Mouse (Mus musculus) hindbrain, embryonic 12.5 days (tissue): ENCODE measurements at regions not wholly inside any gene's neighbourhood (a gene's known extent, or its start where the extent isn't known, plus 50 kb on each side); places are given as distances from the start of the nearest gene placed in this dataset.

Source experiments
- ATAC-seq: fragments of 200-750 bp; cut with Nextera tagmentation; 2 replicates; pipeline ENCODE4 v1.8.0; 2017; ENCODE audit warnings: moderate TSS enrichment; ENCODE audit not compliant: low FRiP score
- H3K27ac ChIP-seq: fragments of 300-500 bp; sonication (generic); 2 replicates; pipeline ENCODE4 v1.5.1; 2016; ENCODE audit warnings: mild to moderate bottlenecking
- H3K27me3 ChIP-seq: fragments of 300-500 bp; sonication (generic); 2 replicates; pipeline ENCODE4 v1.6.1; 2016; ENCODE audit warnings: mild to moderate bottlenecking
- H3K36me3 ChIP-seq: fragments of 300-500 bp; sonication (generic); 2 replicates; pipeline ENCODE4 v1.6.1; 2016; ENCODE audit warnings: mild to moderate bottlenecking
- H3K4me1 ChIP-seq: fragments of 300-500 bp; sonication (generic); 2 replicates; pipeline ENCODE4 v1.6.1; 2016
- H3K4me2 ChIP-seq: fragments of 300-500 bp; sonication (generic); replicated peaks from 2 replicates; pipeline ENCODE4 v1.6.1; 2016; ENCODE audit warnings: mild to moderate bottlenecking
- H3K4me3 ChIP-seq: fragments of 300-500 bp; sonication (generic); 2 replicates; pipeline ENCODE4 v1.5.1; 2016; ENCODE audit warnings: mild to moderate bottlenecking
- H3K9ac ChIP-seq: fragments of 300-500 bp; sonication (generic); 2 replicates; pipeline ENCODE4 v1.6.1; 2016; ENCODE audit warnings: mild to moderate bottlenecking, moderate library complexity
- H3K9me3 ChIP-seq: fragments of 300-500 bp; sonication (generic); replicated peaks from 2 replicates; pipeline ENCODE4 v1.6.1; 2016; ENCODE audit warnings: mild to moderate bottlenecking
- WGBS: fragments of 180-500 bp; shearing (Covaris S2); methylation state at CpG from one replicate; pipeline ENCODE4 v1.1.7; 2016; 5-methylcytosine and 5-hydroxymethylcytosine counted together

DNA sequence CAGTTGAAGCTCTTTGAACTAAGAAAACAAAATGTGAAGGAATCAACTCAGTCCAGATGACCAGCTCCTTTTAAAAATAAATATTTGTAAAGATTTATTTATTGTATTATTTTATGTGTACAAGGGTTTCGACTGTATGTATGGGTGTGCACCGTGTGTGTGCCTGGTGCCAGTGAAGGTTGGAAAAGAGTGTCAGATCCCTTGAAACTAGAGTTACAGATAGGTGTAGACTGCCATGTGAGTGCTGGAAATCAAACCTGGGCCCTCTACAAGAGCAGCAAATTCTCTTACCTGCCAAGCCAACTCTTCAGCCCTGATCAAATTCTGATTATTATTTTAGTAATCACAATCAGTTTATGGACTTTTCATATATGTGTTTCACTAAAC, 140.2 kb upstream of the Gm12728 start:
- no peaks in the 10 kb centered on the region for H3K36me3 ChIP-seq
- no peak overlapping the region for H3K4me3 ChIP-seq
- H3K27ac ChIP-seq, result peak overlapping the region; percentile 44
- H3K4me1 ChIP-seq, result peaks cover 10% of the 10 kb centered on the region
- no peaks in the 10 kb centered on the region for H3K9me3 ChIP-seq
- peak; percentile 45; the same call in 1 of the 2 replicates for ATAC-seq
- no peaks in the 10 kb centered on the region for H3K27me3 ChIP-seq
- H3K4me2 ChIP-seq, result no peak overlapping the region
- no peak overlapping the region for H3K9ac ChIP-seq
- WGBS, result 68% methylated on average over 2 of the region's 2 CpGs

DNA sequence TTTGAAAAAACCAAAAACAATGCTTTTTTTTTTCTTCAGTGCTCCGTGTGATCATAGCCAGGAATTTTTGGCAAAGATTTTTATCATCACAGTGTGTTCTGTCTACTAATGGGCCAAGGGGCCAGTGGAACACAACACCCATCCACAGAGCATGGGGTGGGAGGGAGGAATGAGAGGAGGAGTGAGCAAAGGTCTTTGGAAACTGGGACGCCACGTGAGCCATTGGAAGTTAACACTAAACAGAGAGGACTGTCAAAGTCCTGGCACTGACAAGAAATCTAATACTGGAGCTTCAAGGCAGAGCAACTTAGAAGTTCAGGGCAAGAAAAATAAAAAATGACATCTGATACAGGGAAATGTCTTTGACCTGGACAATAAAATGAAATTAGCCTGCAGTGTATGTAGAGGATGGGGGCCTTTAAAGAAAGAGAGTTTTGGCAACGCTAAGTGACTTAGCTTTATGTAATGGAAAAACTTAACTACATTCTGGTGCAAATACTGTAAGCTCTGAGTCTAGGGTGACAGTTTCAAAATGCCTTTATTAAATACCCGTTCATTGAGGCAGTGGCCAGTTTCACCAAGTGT, 133.5 kb upstream of the Gm12728 start:
- Histone ChIP-seq H3K9ac (no peak overlapping the region), H3K27me3 (no peaks in the 10 kb centered on the region), H3K4me1 (no peaks in the 10 kb centered on the region), H3K9me3 (no peaks in the 10 kb centered on the region), H3K4me2 (no peak overlapping the region), H3K36me3 (no peaks in the 10 kb centered on the region), H3K27ac (no peak overlapping the region), H3K4me3 (no peak overlapping the region)
- 70% methylated on average over 5 of the region's 5 CpGs for WGBS
- no peak for ATAC-seq

GRCm38 (mm10) chr4:105658581-105658980, 131.1 kb upstream of the Gm12728 start:
- no peaks in the 10 kb centered on the region for H3K36me3 ChIP-seq
- H3K9me3 ChIP-seq, result no peaks in the 10 kb centered on the region
- no peak overlapping the region for H3K4me3 ChIP-seq
- no peak overlapping the region for H3K4me2 ChIP-seq
- H3K27ac ChIP-seq, result no peak overlapping the region
- no peaks in the 10 kb centered on the region for H3K4me1 ChIP-seq
- no peaks in the 10 kb centered on the region for H3K27me3 ChIP-seq
- no peak overlapping the region for H3K9ac ChIP-seq
- ATAC-seq, result no peak
- WGBS, result 69% methylated on average over 3 of the region's 3 CpGs

DNA sequence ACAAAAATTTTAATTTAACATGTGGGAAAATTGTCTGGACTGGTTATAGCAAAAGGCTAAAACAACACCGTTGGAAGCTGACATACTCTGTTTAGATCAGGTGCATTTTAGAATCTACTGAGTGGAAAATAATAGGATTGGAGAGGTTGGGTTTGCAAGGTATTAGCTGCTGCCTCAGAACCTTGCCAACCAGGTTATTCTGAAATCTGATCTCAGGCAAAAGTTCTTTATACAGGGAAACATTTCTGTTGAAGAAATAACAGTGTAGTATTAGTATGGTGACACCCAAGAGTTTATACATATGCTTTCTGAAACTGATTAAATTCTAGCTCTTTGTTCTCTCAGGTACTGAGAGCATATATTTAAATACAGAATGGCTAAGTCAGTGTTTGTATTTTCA, 113.0 kb upstream of the Gm12728 start:
- H3K9ac ChIP-seq, result no peak overlapping the region
- no peaks in the 10 kb centered on the region for H3K4me1 ChIP-seq
- H3K4me3 ChIP-seq, result no peak overlapping the region
- no peak for ATAC-seq
- no peak overlapping the region for H3K27ac ChIP-seq
- no peak overlapping the region for H3K4me2 ChIP-seq
- H3K27me3 ChIP-seq, result no peaks in the 10 kb centered on the region
- WGBS, result 83% methylated on average over 1 of the region's 1 CpGs
- no peaks in the 10 kb centered on the region for H3K36me3 ChIP-seq
- 0 out of 2 replicates have a peak, but pooled peaks cover 4% of the 10 kb centered on the region for H3K9me3 ChIP-seq

DNA sequence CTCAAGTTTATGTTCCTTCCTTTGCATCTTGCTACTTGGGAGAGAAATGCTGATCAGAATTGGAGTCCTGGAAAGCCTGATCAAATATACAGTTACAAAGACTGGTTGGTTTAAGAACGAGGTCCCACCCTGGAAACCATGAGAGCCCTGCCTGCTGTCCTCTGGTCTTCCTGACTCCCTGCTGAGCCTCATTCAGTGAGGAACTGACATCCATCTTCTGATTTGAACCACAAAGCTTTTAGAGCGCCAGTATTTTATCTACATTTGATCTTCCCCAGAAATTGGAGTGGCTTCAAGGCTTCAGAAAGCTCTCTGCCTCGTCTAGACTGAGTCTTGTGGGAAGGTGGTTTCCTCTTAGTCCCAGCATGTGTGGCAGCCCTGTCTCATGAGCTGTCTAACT, 99.0 kb upstream of the Gm12728 start:
- no peaks in the 10 kb centered on the region for H3K4me1 ChIP-seq
- no peaks in the 10 kb centered on the region for H3K9me3 ChIP-seq
- no peak overlapping the region for H3K4me2 ChIP-seq
- H3K27me3 ChIP-seq, result no peaks in the 10 kb centered on the region
- WGBS, result 52% methylated on average over 3 of the region's 3 CpGs
- ATAC-seq, result no peak
- no peak overlapping the region for H3K27ac ChIP-seq
- no peak overlapping the region for H3K4me3 ChIP-seq
- H3K36me3 ChIP-seq, result no peaks in the 10 kb centered on the region
- no peak overlapping the region for H3K9ac ChIP-seq

DNA sequence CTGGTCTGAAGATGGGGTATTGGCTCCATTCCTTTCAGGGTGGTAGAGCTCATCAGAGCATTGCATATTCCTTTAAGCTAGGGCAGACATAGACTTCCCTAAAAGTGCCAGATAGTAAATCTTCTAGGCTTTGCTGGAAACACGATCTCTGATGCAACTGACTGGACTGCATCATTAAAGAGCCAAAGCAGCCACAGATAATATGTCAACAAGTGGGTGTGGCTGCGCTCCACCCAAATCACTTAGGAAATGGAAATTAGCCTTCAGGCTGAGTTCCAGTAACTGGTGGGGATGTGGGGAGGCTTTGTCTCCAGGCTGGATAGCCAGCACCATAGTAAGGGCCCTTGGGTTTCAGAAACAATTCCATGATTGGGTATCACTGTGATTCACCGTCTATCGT, 97.3 kb upstream of the Gm12728 start:
- WGBS, result 88% methylated on average over 4 of the region's 4 CpGs

DNA sequence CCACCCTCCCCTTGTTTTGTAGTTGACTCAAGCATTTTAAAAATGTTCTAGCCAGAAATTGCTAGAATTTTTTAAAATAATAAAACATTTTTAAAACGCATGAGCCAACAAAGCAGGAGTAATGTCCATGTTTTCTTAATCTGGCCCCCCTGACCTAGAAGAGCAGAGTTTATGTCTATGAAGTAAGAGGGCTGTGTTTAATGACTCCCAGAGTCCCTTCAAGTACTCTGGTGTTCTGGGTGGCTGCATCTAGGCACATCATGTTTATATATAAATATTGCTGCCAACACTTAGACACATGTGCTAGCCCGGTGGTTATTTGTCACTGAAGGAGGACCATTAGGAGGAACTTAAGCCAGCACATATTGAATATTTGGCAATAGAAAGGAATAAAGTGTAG, 93.8 kb upstream of the Gm12728 start:
- no peaks in the 10 kb centered on the region for H3K36me3 ChIP-seq
- ATAC-seq, result no peak
- H3K27me3 ChIP-seq, result no peaks in the 10 kb centered on the region
- 84% methylated on average over 2 of the region's 2 CpGs for WGBS
- H3K27ac ChIP-seq, result no peak overlapping the region
- no peak overlapping the region for H3K9ac ChIP-seq
- H3K9me3 ChIP-seq, result no peaks in the 10 kb centered on the region
- H3K4me3 ChIP-seq, result no peak overlapping the region
- H3K4me2 ChIP-seq, result no peak overlapping the region
- H3K4me1 ChIP-seq, result no peaks in the 10 kb centered on the region

More for the DNA sequence above, 97.3 kb upstream of the Gm12728 start:
- Histone ChIP-seq H3K36me3 (no peaks in the 10 kb centered on the region), H3K4me2 (no peak overlapping the region), H3K4me3 (no peak overlapping the region), H3K9me3 (no peaks in the 10 kb centered on the region), H3K9ac (no peak overlapping the region), H3K27ac (no peak overlapping the region), H3K4me1 (no peaks in the 10 kb centered on the region), H3K27me3 (no peaks in the 10 kb centered on the region)
- no peak for ATAC-seq

- Histone ChIP-seq H3K4me1 (0 out of 2 replicates have a peak, but pooled peaks cover 1% of the 10 kb centered on the region), H3K27ac (no peak overlapping the region), H3K36me3 (no peaks in the 10 kb centered on the region), H3K9me3 (no peaks in the 10 kb centered on the region), H3K4me2 (no peak overlapping the region), H3K9ac (no peak overlapping the region), H3K27me3 (no peaks in the 10 kb centered on the region), H3K4me3 (no peak overlapping the region)
- 85% methylated on average over 4 of the region's 4 CpGs for WGBS
- ATAC-seq, result no peak
Measured at GRCm38 (mm10) chr4:105697123-105697522, 92.5 kb upstream of the Gm12728 start.

DNA sequence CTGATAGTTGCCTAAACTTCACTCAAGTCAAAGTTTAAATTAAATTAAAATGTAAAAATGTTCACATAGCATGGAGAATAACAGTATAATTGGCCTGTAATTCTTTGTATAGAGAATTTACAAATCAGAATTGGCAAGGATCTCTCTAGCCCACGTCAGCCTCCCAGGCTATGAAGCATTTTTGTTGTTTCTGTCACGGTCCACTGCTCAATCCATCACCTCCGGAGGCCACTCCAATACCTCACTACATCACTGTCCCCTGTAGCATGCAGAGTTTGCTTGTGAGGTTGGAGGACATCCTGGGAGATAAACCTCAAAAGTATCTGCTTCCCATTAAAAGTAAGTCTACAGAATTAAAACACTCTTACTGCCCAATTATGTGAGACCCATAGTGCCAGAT, 87.6 kb upstream of the Gm12728 start:
- Histone ChIP-seq H3K4me3 (no peak overlapping the region), H3K4me2 (no peak overlapping the region), H3K36me3 (no peaks in the 10 kb centered on the region), H3K4me1 (0 out of 2 replicates have a peak, but pooled peaks cover 5% of the 10 kb centered on the region), H3K27ac (no peak overlapping the region), H3K9me3 (no peaks in the 10 kb centered on the region), H3K27me3 (no peaks in the 10 kb centered on the region), H3K9ac (no peak overlapping the region)
- WGBS, result 48% methylated on average over 3 of the region's 3 CpGs
- no peak for ATAC-seq

DNA sequence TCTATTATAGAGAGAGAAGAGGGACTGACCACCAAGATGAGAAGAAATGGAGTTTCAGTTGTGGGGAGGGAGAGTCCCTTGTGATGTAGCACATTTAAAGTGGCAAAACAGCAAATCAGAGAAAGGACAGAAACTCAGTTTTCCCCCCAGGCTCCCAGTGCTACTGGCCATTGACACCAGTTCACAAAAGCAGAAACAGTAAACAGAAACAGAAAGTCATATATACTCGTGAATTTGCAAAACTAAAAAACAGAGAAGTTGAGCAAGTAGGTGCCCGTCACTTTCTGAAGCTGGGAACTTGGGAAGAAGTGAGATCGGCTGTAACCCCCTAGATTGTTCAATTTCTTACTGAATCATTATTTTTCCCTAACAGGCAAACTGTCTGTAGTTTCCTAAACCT, 86.3 kb upstream of the Gm12728 start:
- H3K9ac ChIP-seq, result no peak overlapping the region
- H3K27ac ChIP-seq, result no peak overlapping the region
- H3K4me1 ChIP-seq, result 0 out of 2 replicates have a peak, but pooled peaks cover 5% of the 10 kb centered on the region
- ATAC-seq, result no peak
- no peak overlapping the region for H3K4me2 ChIP-seq
- H3K36me3 ChIP-seq, result no peaks in the 10 kb centered on the region
- H3K27me3 ChIP-seq, result no peaks in the 10 kb centered on the region
- H3K4me3 ChIP-seq, result no peak overlapping the region
- WGBS, result 90% methylated on average over 3 of the region's 3 CpGs
- no peaks in the 10 kb centered on the region for H3K9me3 ChIP-seq

DNA sequence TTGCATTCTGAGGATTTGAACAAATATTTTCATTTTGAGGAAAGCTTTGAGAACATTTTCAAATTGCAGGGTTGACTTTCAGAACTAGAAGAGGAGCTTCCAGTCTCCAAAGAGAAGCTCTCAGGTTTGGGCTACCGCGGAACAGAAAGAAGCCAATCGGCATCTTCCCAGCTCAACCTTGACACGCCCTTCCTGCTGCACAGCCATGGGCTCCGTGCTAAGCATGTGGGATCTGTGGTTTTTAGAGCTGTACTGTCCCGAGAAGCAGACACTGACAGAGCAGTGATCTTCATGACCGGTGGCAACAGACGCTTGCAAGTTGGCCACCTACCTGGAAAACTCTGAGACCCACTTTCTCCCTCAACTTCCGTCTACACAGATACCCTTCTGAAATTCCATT, 85.4 kb upstream of the Gm12728 start:
- Histone ChIP-seq H3K4me3 (no peak overlapping the region), H3K4me2 (no peak overlapping the region), H3K4me1 (0 out of 2 replicates have a peak, but pooled peaks cover 5% of the 10 kb centered on the region), H3K27me3 (no peaks in the 10 kb centered on the region), H3K27ac (no peak overlapping the region), H3K9ac (no peak overlapping the region), H3K9me3 (no peaks in the 10 kb centered on the region), H3K36me3 (no peaks in the 10 kb centered on the region)
- no peak for ATAC-seq
- 88% methylated on average over 9 of the region's 9 CpGs for WGBS

- H3K36me3 ChIP-seq, result no peaks in the 10 kb centered on the region
- H3K9me3 ChIP-seq, result no peaks in the 10 kb centered on the region
- 0 out of 2 replicates have a peak, but pooled peaks cover 5% of the 10 kb centered on the region for H3K4me1 ChIP-seq
- no peak overlapping the region for H3K27ac ChIP-seq
- no peak overlapping the region for H3K4me3 ChIP-seq
- 56% methylated on average over 6 of the region's 6 CpGs for WGBS
- H3K27me3 ChIP-seq, result no peaks in the 10 kb centered on the region
- no peak overlapping the region for H3K9ac ChIP-seq
- H3K4me2 ChIP-seq, result no peak overlapping the region
- ATAC-seq, result no peak
Measured at GRCm38 (mm10) chr4:105705996-105706395, 83.7 kb upstream of the Gm12728 start.

DNA sequence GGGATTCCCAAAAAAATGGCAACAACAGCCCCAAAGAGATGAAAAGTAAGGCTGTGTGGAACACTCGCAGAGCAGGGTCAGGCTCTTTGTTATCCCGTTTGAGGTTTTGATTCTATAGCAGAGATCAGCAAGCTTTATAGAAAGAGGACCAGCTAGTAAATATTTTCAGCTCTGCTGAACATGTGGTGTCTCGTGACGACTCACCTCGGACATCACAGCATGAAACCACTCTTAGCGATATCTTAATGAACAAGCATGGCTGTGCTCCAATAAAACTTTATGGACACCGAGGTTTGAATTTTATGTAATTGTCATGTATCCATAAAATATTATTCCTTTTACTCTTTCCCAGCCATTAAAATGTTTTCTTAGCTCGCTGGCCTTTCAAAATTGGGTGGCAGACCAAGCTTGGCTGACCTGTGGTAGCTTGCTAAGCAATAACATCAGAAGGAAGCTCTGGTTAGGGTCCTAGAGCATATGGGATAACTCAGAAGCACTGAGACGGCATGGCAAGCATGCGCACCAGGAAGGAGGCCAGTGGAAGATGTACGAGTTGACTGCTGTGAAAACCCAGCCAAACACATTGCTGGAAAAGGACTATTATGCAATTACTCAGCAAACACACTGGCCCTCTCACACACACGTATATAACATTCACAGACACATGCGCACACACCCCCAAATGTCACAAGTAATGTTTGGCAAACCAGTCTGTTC, 81.4 kb upstream of the Gm12728 start:
- no peaks in the 10 kb centered on the region for H3K36me3 ChIP-seq
- H3K27ac ChIP-seq, result no peak overlapping the region
- 81% methylated on average over 13 of the region's 13 CpGs for WGBS
- H3K27me3 ChIP-seq, result no peaks in the 10 kb centered on the region
- no peak overlapping the region for H3K9ac ChIP-seq
- 0 out of 2 replicates have a peak, but pooled peaks cover 3% of the 10 kb centered on the region for H3K9me3 ChIP-seq
- no peak overlapping the region for H3K4me2 ChIP-seq
- H3K4me3 ChIP-seq, result no peak overlapping the region
- no peak for ATAC-seq
- H3K4me1 ChIP-seq, result no peaks in the 10 kb centered on the region
